Mouse (Mus musculus): ENCODE results near the gene Slc25a1.

The Slc25a1 gene

DNA sequence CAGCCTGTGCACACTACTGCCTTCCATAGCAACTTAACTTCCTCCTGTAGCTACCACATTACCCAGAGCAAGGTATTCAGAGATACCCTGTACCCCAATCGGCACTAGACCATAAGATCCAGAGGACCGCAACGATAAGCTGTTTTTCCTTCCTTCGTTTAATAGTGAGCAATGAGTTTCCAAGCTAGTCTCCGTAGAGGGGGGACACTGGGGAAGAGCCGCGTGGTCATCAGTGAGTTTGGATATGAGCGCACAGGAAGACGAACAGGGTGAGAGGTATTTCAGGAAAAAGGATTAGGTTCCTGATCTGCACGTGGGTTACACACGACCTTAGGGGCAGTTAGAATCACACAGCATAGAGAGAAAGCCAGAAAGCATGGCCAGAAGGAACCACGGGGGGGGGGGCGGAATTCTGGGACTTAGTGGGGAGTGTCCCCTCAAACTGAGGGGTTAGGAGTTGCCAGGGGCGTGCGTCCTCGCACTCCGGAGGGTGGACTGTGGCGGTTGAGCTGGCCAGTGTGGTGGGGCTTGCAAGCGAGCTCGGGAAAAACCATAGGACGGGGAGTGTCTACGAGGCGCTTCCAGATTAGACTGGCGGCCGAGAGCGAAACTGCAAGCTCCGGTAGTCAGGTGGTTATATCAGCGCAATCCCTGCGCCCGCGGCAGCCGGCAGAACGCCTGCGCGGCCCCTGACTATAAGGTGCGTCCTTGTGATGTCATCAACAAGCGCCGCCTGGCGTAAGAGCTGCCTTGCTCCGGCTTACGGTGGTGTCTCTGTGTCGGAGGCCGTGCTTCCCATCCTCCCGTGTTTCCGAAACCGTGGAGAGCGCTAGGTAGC is 6.5 kb downstream of the Slc25a1 start:
- peak; percentile 90 to 91 for DNase-seq (ENCODE audit: low spot score in 2 of 2)

DNA sequence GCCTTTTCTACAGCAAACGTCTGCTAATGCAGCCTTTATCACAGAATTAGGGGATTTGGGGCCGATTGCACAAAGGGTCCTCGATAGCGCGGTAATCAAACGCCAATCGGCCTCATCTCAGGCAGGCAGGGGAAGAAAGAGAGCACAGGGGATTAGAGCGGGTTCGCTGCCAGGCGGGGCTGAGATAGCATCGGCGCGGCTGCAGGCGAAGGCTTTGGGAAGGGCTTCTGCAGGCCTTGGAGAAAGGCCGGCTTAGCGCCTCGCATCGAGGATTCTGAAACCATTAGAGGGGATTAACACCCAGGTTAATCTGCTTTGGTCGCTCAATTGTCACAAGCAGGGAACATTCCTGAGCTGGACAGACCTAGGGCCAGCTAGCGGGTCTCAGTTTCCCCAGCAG is 7.4 kb downstream of the Slc25a1 start:
- no peak for DNase-seq (ENCODE audit: low spot score in 2 of 2)

DNA sequence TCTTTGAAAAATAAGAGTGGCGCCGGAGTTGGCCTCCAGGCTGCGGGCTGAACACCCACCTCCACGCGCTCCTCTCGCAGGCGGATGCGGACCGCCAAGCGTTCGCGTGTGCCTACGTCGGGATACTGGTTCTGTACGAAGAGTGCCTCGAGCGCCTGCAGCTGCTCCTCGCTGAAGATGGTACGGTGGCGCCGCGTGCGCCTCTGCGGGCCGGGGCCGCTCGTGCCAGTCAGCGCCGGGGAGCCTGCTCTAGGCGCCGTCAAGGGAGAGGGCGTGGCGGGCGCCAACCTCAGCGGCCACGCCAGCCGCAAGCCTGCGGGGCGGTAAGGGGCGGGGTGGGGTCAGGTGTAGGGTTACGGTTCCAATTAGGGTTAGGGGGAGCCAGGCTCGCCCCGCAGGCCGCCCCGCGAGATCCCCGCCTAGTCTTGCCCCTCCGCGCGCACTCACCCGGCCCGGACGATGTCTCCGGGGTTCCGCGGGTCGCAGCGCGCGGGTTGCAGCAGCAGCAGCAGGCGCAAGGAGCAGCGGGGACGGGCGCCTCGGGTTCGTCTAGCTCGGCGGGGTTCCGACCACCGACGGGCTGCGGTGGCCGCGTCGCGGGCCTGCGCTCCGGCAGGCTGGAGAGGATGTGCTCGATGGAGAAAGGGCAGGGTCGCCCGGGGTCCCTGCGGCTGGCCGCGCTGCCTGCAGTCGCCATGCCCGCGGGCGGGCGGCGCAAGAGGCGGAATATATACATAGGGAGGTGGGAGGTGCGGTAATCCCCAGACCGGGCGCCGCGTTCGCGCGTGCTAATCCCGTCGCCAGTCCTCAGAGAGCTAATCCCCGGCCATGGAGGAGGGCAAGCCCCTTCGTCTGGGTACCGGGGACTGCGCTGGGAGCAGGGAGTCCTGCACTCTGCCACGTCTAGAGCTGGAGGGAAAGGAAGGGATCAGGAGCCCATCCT is 13.4 kb downstream of the Slc25a1 start, which contains the start of gene Gsc2:
Gsc2 (minus strand) TSS at position 753 of the 943 bp plus-strand sequence.
- DNase-seq (ENCODE audit: low spot score in 2 of 2), result no peak

DNA sequence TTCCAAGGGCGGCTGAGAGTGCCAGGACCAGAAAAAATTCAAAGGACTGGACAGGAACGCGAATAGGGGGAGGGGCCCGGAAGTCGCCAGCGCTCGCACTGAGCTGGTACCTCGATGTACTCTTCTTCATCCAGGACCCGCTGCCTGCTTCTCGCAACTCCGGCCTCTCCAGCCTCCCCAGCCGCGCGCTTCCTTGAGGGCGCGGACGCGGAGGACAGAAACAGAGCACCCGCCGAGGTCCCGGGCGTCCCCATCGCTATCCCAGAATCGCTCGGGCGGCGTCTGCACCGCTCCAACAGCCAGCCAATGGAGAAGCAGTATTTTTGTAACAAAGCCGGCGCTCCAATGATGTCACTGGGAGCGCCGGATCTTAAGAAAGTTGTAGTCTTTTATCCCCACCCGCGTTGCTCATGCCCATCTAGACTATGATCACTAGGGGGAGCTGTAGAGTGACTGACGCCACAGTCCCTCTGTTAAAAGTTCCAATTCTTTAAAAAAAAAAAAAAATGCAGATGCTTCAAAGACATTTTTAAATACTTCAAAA is 16.9 kb downstream of the Slc25a1 start, which contains the start of gene Ess2:
Ess2 (minus strand) TSS at position 297 of the 544 bp plus-strand sequence.
- DNase-seq (ENCODE audit: low spot score in 2 of 2), result peak; percentile 77 to 89

DNA sequence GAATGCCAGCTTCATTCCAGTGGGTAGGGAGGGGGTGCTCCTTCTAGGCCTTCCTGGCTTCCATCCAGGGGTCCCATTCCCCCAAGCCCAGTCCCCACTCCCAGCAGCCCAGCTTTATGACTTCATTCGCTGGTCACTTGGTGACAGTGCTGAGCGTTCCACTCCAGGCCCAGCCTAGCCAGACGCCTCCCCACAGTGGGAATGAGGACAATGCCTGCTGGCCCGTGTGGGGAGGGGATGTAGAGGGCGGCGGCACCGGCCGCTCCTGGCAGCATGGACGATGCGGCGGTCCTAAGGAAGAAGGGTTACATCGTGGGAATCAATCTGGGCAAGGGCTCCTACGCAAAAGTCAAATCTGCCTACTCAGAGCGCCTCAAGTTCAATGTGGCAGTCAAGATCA is 29.6 kb downstream of the Slc25a1 start, which contains the start of the genes Dgcr2 and Tssk2:
Dgcr2 (minus strand) TSS at position 101 of the 400 bp plus-strand sequence.
Tssk2 (plus strand) TSS at position 176 of the 400 bp plus-strand sequence.
- no peak for DNase-seq (ENCODE audit: low spot score in 2 of 2)

DNA sequence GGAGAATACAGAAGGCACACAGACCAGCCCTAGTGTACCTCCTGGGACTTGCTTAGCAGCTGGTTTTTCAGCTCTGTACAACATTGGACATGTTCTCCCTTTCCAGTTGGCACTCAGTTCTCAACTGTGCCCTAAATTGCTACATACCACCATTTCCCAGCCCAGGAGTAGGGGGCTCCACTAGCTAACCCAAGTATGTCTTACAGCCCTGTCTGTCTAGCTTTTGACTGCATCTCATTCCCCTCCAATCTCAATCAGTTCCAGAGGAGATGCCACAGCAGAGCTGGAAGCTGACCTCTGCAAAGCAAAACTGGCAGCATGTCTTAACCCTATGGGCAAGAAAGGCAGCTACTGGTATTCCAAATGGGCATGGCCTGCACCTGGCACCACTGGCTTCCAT is 31.9 kb downstream of the Slc25a1 start:
- DNase-seq (ENCODE audit: low spot score in 2 of 2), result no peak

DNA sequence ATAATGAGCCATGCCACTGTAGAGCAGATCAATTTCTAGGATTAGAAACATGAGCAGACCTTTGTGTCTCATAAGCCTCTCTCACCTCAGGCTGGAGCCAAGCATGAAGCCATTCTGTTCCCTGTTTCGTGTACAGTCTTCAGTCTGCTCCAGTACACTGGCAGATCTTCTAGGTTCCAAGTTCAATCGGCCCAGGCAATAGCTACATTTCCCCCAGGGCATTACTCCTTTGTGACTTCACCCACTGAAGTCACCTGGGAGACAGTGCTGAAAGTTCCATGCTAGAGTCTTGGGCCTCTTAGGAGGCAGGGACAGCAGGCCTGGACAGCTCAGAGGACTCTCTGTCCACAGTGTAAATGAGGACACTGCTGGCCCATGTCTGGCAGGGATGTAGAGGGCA is 34.1 kb downstream of the Slc25a1 start, which contains the start of gene Tssk1:
Tssk1 (plus strand) TSS at position 301 of the 400 bp plus-strand sequence.
- DNase-seq (ENCODE audit: low spot score in 2 of 2), result no peak

DNA sequence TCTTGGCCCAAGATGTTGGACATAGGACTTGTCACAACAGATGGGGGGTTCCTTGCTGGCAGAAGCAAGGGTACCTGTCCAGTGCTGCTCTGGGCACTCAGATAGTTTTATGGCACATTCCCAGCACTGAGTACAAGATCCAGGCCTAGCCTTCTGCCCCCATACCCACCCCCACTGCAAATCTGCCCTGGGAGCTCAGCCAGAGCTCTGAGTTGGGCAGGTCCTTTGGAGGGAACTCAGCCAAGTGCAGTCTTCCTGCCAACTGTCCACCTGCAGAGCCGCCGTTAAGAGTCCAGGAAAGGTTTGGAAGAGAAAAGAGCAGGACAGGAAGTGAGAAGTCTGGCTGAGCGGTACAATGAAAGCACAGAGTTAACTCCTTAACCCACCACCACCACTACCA is 35.4 kb downstream of the Slc25a1 start:
- no peak for DNase-seq (ENCODE audit: low spot score in 2 of 2)

DNA sequence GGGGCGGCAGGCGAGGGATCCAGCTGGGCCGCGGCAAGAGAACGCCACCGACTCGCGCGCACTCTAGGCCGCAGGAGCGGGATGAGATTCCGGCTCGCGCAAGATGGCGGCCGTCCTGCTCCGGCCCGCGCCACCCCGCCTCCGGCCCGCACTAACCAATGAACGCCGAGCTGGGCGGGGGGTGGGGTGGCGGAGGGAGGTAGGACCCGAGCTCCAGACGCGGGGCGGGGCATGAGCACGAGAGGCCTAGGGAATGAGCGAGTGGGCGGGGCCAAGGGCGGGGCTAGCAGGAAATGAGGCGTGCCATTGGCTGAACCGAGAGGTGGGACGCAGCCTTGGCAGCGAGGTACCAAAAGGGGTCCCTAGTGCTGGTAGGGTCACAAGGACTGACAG is 36.5 kb downstream of the Slc25a1 start, which contains the start of gene Gm20518:
Gm20518 (minus strand) TSS at position 105 of the 393 bp plus-strand sequence.
- DNase-seq (ENCODE audit: low spot score in 2 of 2), result peak; percentile 96 to 99

DNA sequence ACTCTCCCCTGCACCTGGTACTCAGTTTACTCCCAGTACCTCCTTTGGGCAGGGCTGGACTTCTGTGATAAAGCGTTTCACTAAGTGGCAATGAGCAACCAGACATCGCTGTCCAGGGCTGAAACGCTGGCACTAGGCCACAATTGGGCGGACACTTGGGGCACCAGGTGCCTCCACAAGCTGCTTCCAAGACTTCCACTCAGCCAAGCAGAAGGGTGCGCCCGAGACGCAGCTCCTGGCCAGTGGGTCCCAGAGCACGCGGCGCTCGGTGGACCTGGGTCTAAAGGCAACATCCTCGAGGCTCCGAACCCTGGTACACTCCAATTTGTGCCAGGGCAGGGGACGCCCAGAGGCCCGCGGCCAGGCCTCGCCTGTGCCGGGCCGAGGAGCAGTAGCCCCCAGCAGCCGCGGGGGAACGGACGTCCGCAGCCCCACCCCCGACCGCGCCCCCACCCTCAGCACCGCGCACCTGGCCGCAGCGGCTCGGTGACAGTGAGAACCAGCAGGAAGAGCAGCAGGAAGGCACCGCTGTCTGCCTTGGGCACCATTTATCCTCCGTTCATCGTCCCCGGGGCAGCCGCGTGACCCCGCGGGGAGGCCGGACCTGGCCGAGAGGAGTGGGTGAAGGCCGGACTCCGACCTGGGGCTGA is 37.0 kb downstream of the Slc25a1 start:
- peak; percentile 59 to 69 for DNase-seq (ENCODE audit: low spot score in 2 of 2)

DNA sequence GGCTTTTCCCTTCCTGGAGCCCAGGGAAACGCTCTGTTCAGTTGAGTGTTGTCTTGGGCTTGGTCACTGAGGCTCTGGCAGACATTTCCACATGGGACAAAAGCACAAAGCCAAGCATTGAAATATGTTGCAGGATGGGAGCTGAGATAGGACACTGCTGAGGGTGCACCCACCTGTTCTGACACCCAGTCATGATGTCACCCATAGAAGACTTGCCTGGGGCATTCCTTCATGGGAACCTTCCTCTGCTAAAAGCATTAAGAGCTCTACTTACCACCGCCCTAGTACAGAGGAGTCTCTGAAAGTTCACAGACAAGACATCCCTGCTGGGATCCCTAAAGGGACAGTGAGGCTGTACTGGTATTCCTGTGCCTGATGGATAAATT is 37.7 kb downstream of the Slc25a1 start:
- DNase-seq (ENCODE audit: low spot score in 2 of 2), result no peak

DNA sequence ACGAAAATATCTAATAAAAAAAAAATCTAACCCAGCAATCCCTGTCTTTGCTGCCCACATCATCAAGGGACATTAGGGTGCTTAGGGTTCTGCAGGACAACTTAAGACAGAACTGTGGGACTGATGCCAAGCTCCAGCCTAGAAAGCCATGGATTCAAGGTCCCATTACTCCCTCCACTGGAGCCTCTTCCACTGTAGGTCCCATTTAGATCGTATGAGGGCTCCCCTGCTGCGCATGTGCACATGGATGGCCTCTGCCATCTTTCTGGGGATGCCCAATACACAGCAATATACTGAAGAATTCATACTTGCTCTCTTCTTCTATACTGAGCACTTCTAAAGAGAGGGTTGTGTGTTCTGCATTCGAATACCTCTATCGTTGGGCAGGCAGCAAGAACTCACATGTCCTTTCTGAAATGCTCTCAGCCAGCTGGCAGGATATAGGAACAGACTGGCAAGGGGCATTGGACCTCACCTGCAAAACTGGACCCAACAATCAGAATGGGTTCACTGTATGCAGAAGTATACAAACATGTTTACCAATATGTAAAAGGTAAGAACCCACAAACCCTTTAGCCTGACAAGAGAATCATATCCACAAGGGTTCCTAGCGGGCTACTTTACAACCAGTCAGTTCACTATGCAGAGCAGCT is 38.2 kb downstream of the Slc25a1 start:
- DNase-seq (ENCODE audit: low spot score in 2 of 2), result no peak

DNA sequence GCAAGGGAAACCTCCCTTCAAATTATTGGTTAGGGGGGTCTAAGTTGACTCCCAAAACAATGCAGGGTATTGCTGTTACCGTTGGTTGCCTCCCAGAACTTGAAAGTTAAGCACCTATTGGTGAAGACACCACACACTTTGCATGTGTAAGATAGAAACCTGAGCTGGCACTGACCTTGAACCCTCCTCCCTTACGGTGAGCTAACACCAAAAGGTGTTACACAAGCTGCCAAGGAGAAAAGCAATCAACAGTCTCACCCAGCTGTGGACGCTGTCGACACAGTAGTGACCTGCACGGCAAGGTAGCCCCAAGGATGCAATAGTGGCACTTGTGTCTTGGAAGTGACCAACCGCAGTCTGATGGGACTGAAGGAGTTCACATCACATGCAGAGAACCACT is 43.9 kb downstream of the Slc25a1 start:
- DNase-seq (ENCODE audit: low spot score in 2 of 2), result no peak

DNA sequence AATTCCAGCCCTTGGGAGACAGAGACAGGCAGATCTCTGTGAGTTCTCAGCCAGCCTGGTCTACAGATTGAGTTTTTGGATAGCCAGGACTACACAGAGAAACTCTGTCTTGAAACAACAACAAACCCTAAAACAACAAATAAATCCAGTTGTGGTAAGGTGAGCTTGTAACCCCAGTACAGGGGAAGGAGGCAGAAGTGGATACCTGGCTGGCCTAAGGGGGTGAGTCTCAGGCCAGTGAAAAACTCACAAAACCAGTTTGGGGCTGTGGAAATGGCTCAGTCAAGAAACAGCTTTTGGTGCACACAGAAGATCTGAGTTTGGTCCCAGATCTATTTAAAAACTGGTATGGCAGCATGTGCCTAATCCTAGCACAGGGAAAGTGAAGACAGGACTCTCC is 45.8 kb downstream of the Slc25a1 start:
- no peak for DNase-seq (ENCODE audit: low spot score in 2 of 2)

DNA sequence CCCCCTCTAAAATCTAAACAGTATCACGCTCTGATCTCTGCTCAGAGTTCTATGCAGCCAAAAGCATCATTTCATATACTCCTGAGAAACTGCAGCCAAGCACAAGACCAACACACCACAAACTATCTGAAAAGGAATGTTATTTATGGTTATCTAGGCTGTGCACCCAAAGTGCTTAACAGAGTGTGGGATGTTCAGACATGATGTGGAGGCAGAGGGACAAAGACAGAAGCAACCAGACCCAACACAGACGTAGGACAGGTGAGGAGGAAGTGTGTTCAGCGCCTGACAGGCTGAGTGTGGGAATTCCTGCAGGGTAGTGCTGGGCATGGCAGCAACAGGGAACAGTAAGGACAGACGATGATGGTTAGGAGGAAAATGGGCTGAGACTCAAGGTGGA is 48.4 kb downstream of the Slc25a1 start:
- DNase-seq (ENCODE audit: low spot score in 2 of 2), result no peak

DNA sequence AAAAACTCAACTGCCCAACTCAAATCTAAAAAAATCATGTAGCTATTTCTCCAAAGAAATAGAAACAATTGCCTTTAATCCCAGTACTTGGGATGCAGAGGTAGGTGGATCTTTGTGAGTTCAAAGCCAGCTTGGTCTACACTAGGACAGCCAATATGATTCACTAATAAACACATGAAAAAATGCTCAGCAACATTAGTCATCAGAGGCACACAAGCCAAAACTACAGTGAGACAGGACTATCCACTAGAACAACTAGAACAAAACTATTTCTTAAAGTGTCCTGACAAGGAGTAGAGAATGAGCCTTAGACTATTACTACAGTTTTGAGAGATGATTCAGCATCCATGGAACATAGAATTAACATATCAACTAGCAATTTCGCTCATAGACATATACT is 51.9 kb downstream of the Slc25a1 start:
- DNase-seq (ENCODE audit: low spot score in 2 of 2), result no peak
